24 mouse cellular contexts compared by ENCODE assay signal in genomic region chr2:137608506-137608905, GRCm38 (mm10).
DNase-seq lines count a peak whose midpoint lies in the region; ATAC-seq and TF ChIP-seq lines count a peak whose summit lies in the region.
"Had no signal": no experiment of that assay in that cellular context is flagged by ENCODE, and none has a peak within 500 bp of the region (broad histone marks: within the 10 kb centered on the region; RNA-seq: fewer than 3 reads in every experiment).

No protein-coding gene starts in this region.

- intact Hi-C loops in heart, postnatal 14 days (cut with DNase I) = no loop called here

- H3K27me3 ChIP-seq in liver, adult 2 months (ENCODE audit: control insufficient read depth, insufficient read depth, low read length) = no peaks in the 10 kb centered on the region
- no peaks in the 10 kb centered on the region for H3K27me3 ChIP-seq in liver, embryonic 11.5 days (replicated peaks; ENCODE audit: control insufficient read depth, insufficient read depth, low read length)
- H3K27me3 ChIP-seq: heart, embryonic 13.5 days; liver, embryonic 13.5 days; megakaryocyte, embryonic 14.5 days; neural tube, embryonic 13.5 days had no signal

- no peaks in the 10 kb centered on the region for H3K4me1 ChIP-seq in liver, adult 2 months (ENCODE audit: control insufficient read depth, insufficient read depth, low read length)
- H3K4me1 ChIP-seq in liver, embryonic 11.5 days (replicated peaks; ENCODE audit: control insufficient read depth, insufficient read depth, low read length) = no peaks in the 10 kb centered on the region
- H3K4me1 ChIP-seq: hindbrain, embryonic 10.5 days; liver, embryonic 13.5 days; megakaryocyte, embryonic 14.5 days; neural tube, embryonic 13.5 days had no signal

- DNase-seq in adrenal gland, adult (ENCODE audit: inconsistent age in 2 of 2, low spot score in 1 of 2) = peak; percentile 5 to 25
- no peak for DNase-seq in adrenal gland, adult 2 months
- peak; percentile 55 for DNase-seq in heart, adult 8-10 months (ENCODE audit: low spot score)
- DNase-seq in heart, postnatal 14 days = no peak
- peak; percentile 16 for DNase-seq in liver, adult 2 months (ENCODE audit: extremely low read depth, low read depth, low spot score)
- DNase-seq in liver, embryonic 11.5 days (ENCODE audit: low spot score) = no peak
- DNase-seq in fibroblast of lung, adult 2 months (ENCODE audit: low read depth) = peak; percentile 95
- no peak for DNase-seq in cerebellum, adult 9-10 months
- DNase-seq: adrenal gland, postnatal 36 days; cerebellum, adult 18-20 months; gastrocnemius, postnatal 25 days; liver, embryonic 13.5 days; midbrain, embryonic 14.5 days; right cerebral cortex, postnatal 25 days; thymus, adult 18-20 months; thymus, postnatal 4 days had no signal

- no peak for TF ChIP-seq POLR2A in liver, adult 2 months (IDR thresholded peaks at IDR 0.05; ENCODE audit: extremely low read depth, insufficient read depth, low read length)

- H3K4me3 ChIP-seq in liver, adult 2 months (ENCODE audit: insufficient read depth, low read depth, low read length) = no peak overlapping the region
- H3K4me3 ChIP-seq in liver, embryonic 11.5 days (ENCODE audit: low read depth, low read length) = no peak overlapping the region
- H3K4me3 ChIP-seq: heart, embryonic 13.5 days; hindbrain, embryonic 10.5 days; liver, embryonic 13.5 days; megakaryocyte, embryonic 14.5 days; neural tube, embryonic 13.5 days had no signal

- WGBS in liver, adult 2 months = 65% methylated on average over 6 of the region's 6 CpGs
- 72% methylated on average over 6 of the region's 6 CpGs for WGBS in liver, embryonic 11.5 days

- H3K27ac ChIP-seq in liver, adult 2 months (replicated peaks; ENCODE audit: insufficient read depth, low read depth, low read length) = no peak overlapping the region
- H3K27ac ChIP-seq in liver, embryonic 11.5 days (ENCODE audit: low read depth, low read length) = no peak overlapping the region
- H3K27ac ChIP-seq: heart, embryonic 13.5 days; hindbrain, embryonic 10.5 days; hindbrain, postnatal 0 days; liver, embryonic 13.5 days; neural tube, embryonic 13.5 days had no signal

- H3K9me3 ChIP-seq in liver, embryonic 11.5 days (ENCODE audit: control insufficient read depth, low read length) = no peaks in the 10 kb centered on the region
- H3K9me3 ChIP-seq: heart, embryonic 13.5 days; hindbrain, embryonic 10.5 days; liver, embryonic 13.5 days; neural tube, embryonic 13.5 days had no signal

- H3K79me2 ChIP-seq in liver, adult 2 months (ENCODE audit: control insufficient read depth, insufficient read depth, low read length) = no peaks in the 10 kb centered on the region

- no peak for TF ChIP-seq CTCF in liver, adult 2 months (IDR thresholded peaks at IDR 0.05; ENCODE audit: low read depth, low read length)

- H3K4me2 ChIP-seq in liver, embryonic 11.5 days = no peak overlapping the region
- H3K4me2 ChIP-seq: heart, embryonic 13.5 days; liver, embryonic 13.5 days; neural tube, embryonic 13.5 days had no signal

- H3K9ac ChIP-seq in liver, adult 2 months (ENCODE audit: low read depth, low read length) = no peak overlapping the region
- H3K9ac ChIP-seq in liver, embryonic 11.5 days (ENCODE audit: low read depth, low read length) = no peak overlapping the region
- H3K9ac ChIP-seq: heart, embryonic 13.5 days; liver, embryonic 13.5 days; neural tube, embryonic 13.5 days had no signal

- H3K36me3 ChIP-seq in liver, adult 2 months (ENCODE audit: control insufficient read depth, insufficient read depth, low read length) = no peaks in the 10 kb centered on the region
- no peaks in the 10 kb centered on the region for H3K36me3 ChIP-seq in liver, embryonic 11.5 days (ENCODE audit: control insufficient read depth, insufficient read depth, low read length)
- H3K36me3 ChIP-seq: heart, embryonic 13.5 days; hindbrain, embryonic 10.5 days; liver, embryonic 13.5 days; neural tube, embryonic 13.5 days had no signal

- no peak for ATAC-seq in liver, embryonic 11.5 days (replicated peaks; ENCODE audit: low FRiP score)
- ATAC-seq: activated CD4-positive, CD25-positive, alpha-beta regulatory T cell, adult 4 months; CD4-positive, CD25-positive, alpha-beta regulatory T cell, adult 4 months; hindbrain, postnatal 0 days; intestine, postnatal 0 days had no signal

Comparison
In these comparisons a context has a peak if more than half of its experiments do, and no peak if none do; other contexts are left out.
1. DNase-seq: peak in adrenal gland, adult (2 of 2), heart, adult 8-10 months (single experiment), liver, adult 2 months (single experiment) and fibroblast of lung, adult 2 months (single experiment); none in adrenal gland, adult 2 months (single experiment), heart, postnatal 14 days (0 of 2), liver, embryonic 11.5 days (single experiment) and cerebellum, adult 9-10 months (single experiment).